Mouse (Mus musculus) midbrain, embryonic 16.5 days (tissue): ENCODE results near the gene Igfbpl1. TPM values are rescaled to one million over a fixed set of nuclear protein-coding genes. Genes with fewer than 3 reads are reported as not detected.

Experiments
- ATAC-seq: fragments of 200-750 bp; cut with Nextera tagmentation; 2 replicates; pipeline ENCODE4 v1.8.0; 2017; ENCODE audit warnings: moderate TSS enrichment
- H3K27ac ChIP-seq: fragments of 300-500 bp; sonication (generic); 2 replicates; pipeline ENCODE4 v1.5.1; 2014; ENCODE audit warnings: mild to moderate bottlenecking, low read length, mixed read lengths
- H3K27me3 ChIP-seq: fragments of 300-500 bp; sonication (generic); 2 replicates; pipeline ENCODE4 v1.6.1; 2014; ENCODE audit warnings: low read depth, low read length, mixed read lengths; ENCODE audit not compliant: control insufficient read depth, insufficient read depth
- H3K36me3 ChIP-seq: fragments of 300-500 bp; sonication (generic); 2 replicates; pipeline ENCODE4 v1.6.1; 2014; ENCODE audit warnings: mild to moderate bottlenecking, low read length, moderate library complexity, mixed read lengths; ENCODE audit not compliant: control insufficient read depth, insufficient read depth
- H3K4me1 ChIP-seq: fragments of 300-500 bp; sonication (generic); 2 replicates; pipeline ENCODE4 v1.6.1; 2014; ENCODE audit warnings: mild to moderate bottlenecking, low read length, mixed read lengths; ENCODE audit not compliant: control insufficient read depth, insufficient read depth
- H3K4me2 ChIP-seq: fragments of 300-500 bp; sonication (generic); 2 replicates; pipeline ENCODE4 v1.6.1; 2014; ENCODE audit warnings: mild to moderate bottlenecking, low read length, mixed read lengths
- H3K4me3 ChIP-seq: fragments of 300-500 bp; sonication (generic); 2 replicates; pipeline ENCODE4 v1.5.1; 2014; ENCODE audit warnings: low read depth, mild to moderate bottlenecking, low read length, moderate library complexity, mixed read lengths
- H3K9ac ChIP-seq: fragments of 300-500 bp; sonication (generic); 2 replicates; pipeline ENCODE4 v1.6.1; 2014; ENCODE audit warnings: low read depth, low read length, mixed read lengths
- H3K9me3 ChIP-seq: fragments of 300-500 bp; sonication (generic); replicated peaks from 2 replicates; pipeline ENCODE4 v1.6.1; 2014; ENCODE audit warnings: mild to moderate bottlenecking, low read length, mixed read lengths; ENCODE audit not compliant: control insufficient read depth, poor library complexity, severe bottlenecking
- WGBS: fragments of 180-500 bp; shearing (Covaris S2); extraction: QIAGEN DNeasy Blood & Tissue Kit; methylation state at CpG from one replicate; pipeline ENCODE4 v1.1.7; 2014; 5-methylcytosine and 5-hydroxymethylcytosine counted together
- polyA plus RNA-seq: library from polyadenylated mRNA; unstranded; fragments of >200 nt; fragmentation: Nextera tagmentation; extraction: Ambion mirVana; gene quantifications from 2 replicates; pipeline ENCODE4 v1.2.1, GENCODE M21; 2015

Igfbpl1 gene
- polyA plus RNA-seq, 1 experiment from 2014 or later: 33.4 TPM

- no peaks in the 10 kb centered on the region for H3K27me3 ChIP-seq
- H3K9me3 ChIP-seq: no peaks in the 10 kb centered on the region
- WGBS: 59% methylated on average over 13 of the region's 13 CpGs
- no peak overlapping the region for H3K4me3 ChIP-seq
- no peak overlapping the region for H3K4me2 ChIP-seq
- H3K36me3 ChIP-seq: no peaks in the 10 kb centered on the region
- no peak for ATAC-seq
- no peak overlapping the region for H3K27ac ChIP-seq
- 0 out of 2 replicates have a peak, but pooled peaks cover 4% of the 10 kb centered on the region for H3K4me1 ChIP-seq
- H3K9ac ChIP-seq: no peak overlapping the region
Observed at GRCm38 (mm10) chr4:45789263-45789958, 37.3 kb downstream of the Igfbpl1 start.

GRCm38 (mm10) chr4:45788446-45789081, 38.2 kb downstream of the Igfbpl1 start:
- 0 out of 2 replicates have a peak, but pooled peaks cover 2% of the 10 kb centered on the region for H3K4me1 ChIP-seq
- no peak overlapping the region for H3K27ac ChIP-seq
- ATAC-seq: no peak
- no peak overlapping the region for H3K4me2 ChIP-seq
- H3K9ac ChIP-seq: no peak overlapping the region
- WGBS: 85% methylated on average over 13 of the region's 13 CpGs
- H3K9me3 ChIP-seq: no peaks in the 10 kb centered on the region
- no peaks in the 10 kb centered on the region for H3K36me3 ChIP-seq
- H3K4me3 ChIP-seq: no peak overlapping the region
- H3K27me3 ChIP-seq: no peaks in the 10 kb centered on the region

- no peak overlapping the region for H3K9ac ChIP-seq
- H3K4me3 ChIP-seq: no peak overlapping the region
- 52% methylated on average over 4 of the region's 4 CpGs for WGBS
- no peaks in the 10 kb centered on the region for H3K9me3 ChIP-seq
- H3K27ac ChIP-seq: no peak overlapping the region
- H3K4me1 ChIP-seq: 0 out of 2 replicates have a peak, but pooled peaks cover 2% of the 10 kb centered on the region
- no peaks in the 10 kb centered on the region for H3K27me3 ChIP-seq
- no peaks in the 10 kb centered on the region for H3K36me3 ChIP-seq
- ATAC-seq: no peak
- no peak overlapping the region for H3K4me2 ChIP-seq
Observed at GRCm38 (mm10) chr4:45786674-45787073, 40.0 kb downstream of the Igfbpl1 start.

GRCm38 (mm10) chr4:45785959-45786358, 40.8 kb downstream of the Igfbpl1 start:
- H3K27ac ChIP-seq: no peak overlapping the region

GRCm38 (mm10) chr4:45783671-45784070, 43.1 kb downstream of the Igfbpl1 start:
- no peaks in the 10 kb centered on the region for H3K4me1 ChIP-seq
- no peak overlapping the region for H3K4me3 ChIP-seq
- no peaks in the 10 kb centered on the region for H3K36me3 ChIP-seq
- H3K27me3 ChIP-seq: no peaks in the 10 kb centered on the region
- H3K9ac ChIP-seq: no peak overlapping the region
- H3K9me3 ChIP-seq: no peaks in the 10 kb centered on the region
- WGBS: 70% methylated on average over 1 of the region's 1 CpGs
- H3K4me2 ChIP-seq: no peak overlapping the region
- no peak for ATAC-seq
- H3K27ac ChIP-seq: no peak overlapping the region

More at GRCm38 (mm10) chr4:45785959-45786358, 40.8 kb downstream of the Igfbpl1 start:
- Histone ChIP-seq H3K4me2 (no peak overlapping the region), H3K9ac (no peak overlapping the region), H3K27me3 (no peaks in the 10 kb centered on the region), H3K4me3 (no peak overlapping the region), H3K36me3 (no peaks in the 10 kb centered on the region), H3K4me1 (0 out of 2 replicates have a peak, but pooled peaks cover 2% of the 10 kb centered on the region), H3K9me3 (no peaks in the 10 kb centered on the region)
- ATAC-seq: no peak
- WGBS: 10% methylated on average over 2 of the region's 2 CpGs

GRCm38 (mm10) chr4:45771619-45772018, 55.1 kb downstream of the Igfbpl1 start:
- Histone ChIP-seq H3K36me3 (no peaks in the 10 kb centered on the region), H3K9me3 (no peaks in the 10 kb centered on the region), H3K4me2 (no peak overlapping the region), H3K9ac (0 out of 2 replicates have a peak overlapping the region, but pooled peaks have one; percentile 15), H3K4me1 (peaks cover 35% of the 10 kb centered on the region), H3K27ac (peak overlapping the region; percentile 66; the same call in 1 of the 2 replicates), H3K4me3 (no peak overlapping the region), H3K27me3 (no peaks in the 10 kb centered on the region)
- peak; percentile 66 for ATAC-seq
- 1% methylated on average over 5 of the region's 5 CpGs for WGBS

- H3K27me3 ChIP-seq: no peaks in the 10 kb centered on the region
- 0 out of 2 replicates have a peak overlapping the region, but pooled peaks have one; percentile 11 for H3K9ac ChIP-seq
- H3K27ac ChIP-seq: peak overlapping the region; percentile 66; the same call in 1 of the 2 replicates
- 6% methylated on average over 8 of the region's 8 CpGs for WGBS
- peaks cover 39% of the 10 kb centered on the region for H3K4me1 ChIP-seq
- H3K9me3 ChIP-seq: no peaks in the 10 kb centered on the region
- H3K4me2 ChIP-seq: no peak overlapping the region
- H3K36me3 ChIP-seq: no peaks in the 10 kb centered on the region
- H3K4me3 ChIP-seq: no peak overlapping the region
- ATAC-seq: peak; percentile 9; the same call in 1 of the 2 replicates
Observed at GRCm38 (mm10) chr4:45771173-45771572, 55.5 kb downstream of the Igfbpl1 start.

GRCm38 (mm10) chr4:45770638-45771033, 56.1 kb downstream of the Igfbpl1 start:
- Histone ChIP-seq H3K4me2 (no peak overlapping the region), H3K27ac (peak overlapping the region; percentile 66), H3K9me3 (no peaks in the 10 kb centered on the region), H3K9ac (0 out of 2 replicates have a peak overlapping the region, but pooled peaks have one; percentile 23), H3K4me1 (peaks cover 45% of the 10 kb centered on the region), H3K4me3 (no peak overlapping the region), H3K36me3 (no peaks in the 10 kb centered on the region), H3K27me3 (no peaks in the 10 kb centered on the region)
- no peak for ATAC-seq
- WGBS: 14% methylated on average over 4 of the region's 4 CpGs
